Mouse (Mus musculus): ENCODE results near the gene Uqcr11. TPM values are rescaled to one million over a fixed set of nuclear protein-coding genes. Genes with fewer than 3 reads are reported as not detected.

The Uqcr11 gene
- total RNA-seq (2014; fragmentation: Nextera tagmentation) = 382 and 438 TPM in 2 replicates
- total RNA-seq (2017) = 172 and 277 TPM in 2 replicates

DNA sequence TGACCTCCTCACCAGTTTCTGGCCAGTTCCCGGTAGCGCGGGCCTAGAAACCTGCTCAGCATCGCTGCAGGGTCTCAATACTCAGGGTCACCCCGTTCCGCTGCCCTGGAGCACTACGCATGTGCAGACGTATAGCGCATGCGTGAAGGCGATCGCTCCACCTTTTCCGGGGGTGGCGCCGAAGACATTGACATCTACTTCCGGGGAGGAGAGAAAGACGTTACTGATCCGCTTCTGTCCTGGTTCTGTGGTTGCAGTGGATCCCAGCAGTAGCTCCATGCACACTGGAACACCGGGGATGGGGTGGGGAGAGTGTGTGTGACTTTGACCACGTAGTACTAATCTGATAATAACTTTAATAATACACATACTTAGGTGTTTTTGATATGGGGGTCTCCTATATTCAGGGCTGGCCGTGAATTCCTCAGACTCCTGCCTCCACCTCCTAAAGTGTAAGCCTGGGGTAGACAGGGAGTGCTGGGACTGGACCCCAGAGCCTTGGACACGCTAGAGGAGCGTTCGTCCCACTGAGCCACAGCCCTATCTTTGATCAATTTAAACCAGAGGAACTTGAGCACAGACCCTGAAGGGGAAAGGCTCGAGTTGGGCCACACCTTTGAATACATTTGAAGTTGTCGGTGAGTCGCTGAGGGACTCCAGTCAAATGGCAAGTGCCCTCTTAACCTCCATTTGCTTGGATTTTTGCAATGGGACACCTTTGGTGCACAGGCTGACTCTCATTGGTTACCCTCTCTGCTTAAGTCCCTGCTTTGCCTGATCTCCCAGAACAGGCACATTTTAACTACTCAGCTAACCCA, at the start of gene Uqcr11:
Uqcr11 (minus strand) TSS at position 147 of the 818 bp plus-strand sequence.
- peak; percentile 75 for ATAC-seq (replicated peaks; ENCODE audit: poor library complexity, severe bottlenecking)

DNA sequence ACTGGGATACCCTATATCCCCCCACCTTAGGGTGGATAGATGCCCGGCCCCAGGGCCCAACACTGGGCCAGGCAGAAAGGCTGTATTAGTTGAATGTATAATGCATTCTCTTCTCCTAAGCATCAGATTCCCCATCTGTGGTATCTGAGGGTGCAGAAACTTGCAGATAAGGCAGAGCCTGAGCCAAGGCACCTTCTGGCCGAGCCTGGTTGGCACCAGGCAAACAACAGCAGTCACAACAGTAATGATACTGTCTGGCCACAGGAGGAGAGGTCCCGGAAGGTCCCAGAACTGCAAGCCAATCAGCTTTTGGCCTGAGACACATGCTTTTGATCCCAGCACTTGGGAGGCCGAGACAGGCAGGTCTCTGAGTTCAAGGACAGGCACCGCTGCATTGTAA, 49.1 kb upstream of the Uqcr11 start:
- ATAC-seq (replicated peaks; ENCODE audit: poor library complexity, severe bottlenecking) = no peak

DNA sequence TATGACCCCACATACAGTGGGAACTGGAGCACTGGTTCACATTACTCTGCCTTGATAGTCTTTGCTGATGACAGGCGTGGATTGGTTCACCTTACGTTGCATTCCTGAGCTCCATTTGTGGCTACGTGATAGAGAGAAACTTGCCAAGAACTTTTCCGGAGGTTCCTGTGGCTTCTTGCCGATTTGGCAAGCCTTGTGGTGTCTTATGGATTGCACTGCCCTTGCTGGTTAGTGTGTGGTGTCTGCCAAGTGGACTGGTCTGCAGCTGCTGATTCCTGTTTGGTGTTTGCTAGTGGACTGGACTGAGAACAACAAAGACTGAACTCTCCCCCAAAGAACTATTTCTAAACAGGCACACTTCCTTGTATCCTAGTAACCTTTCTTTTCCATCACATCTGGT, 48.2 kb upstream of the Uqcr11 start:
- no peak for ATAC-seq (replicated peaks; ENCODE audit: poor library complexity, severe bottlenecking)

DNA sequence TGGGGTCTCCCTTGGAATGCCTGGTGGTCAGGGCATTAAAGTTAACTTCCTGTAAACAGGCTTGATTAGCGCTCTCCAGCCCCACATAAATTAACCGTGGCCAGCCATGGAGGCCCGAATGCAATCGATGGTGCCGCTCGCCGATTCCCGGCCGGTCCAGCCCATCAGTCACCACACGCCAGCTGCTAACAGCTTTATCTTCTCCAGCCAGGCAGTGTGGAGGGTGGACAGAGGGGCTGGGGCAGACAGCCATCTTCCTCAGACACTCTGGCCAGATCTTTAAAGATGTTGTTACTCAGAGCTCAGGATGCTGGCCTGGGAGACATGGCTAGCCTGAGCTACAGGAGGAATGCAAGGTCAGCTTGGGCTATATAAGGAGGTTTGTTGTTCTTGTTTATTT, 47.0 kb upstream of the Uqcr11 start:
- ATAC-seq (replicated peaks; ENCODE audit: poor library complexity, severe bottlenecking) = no peak

DNA sequence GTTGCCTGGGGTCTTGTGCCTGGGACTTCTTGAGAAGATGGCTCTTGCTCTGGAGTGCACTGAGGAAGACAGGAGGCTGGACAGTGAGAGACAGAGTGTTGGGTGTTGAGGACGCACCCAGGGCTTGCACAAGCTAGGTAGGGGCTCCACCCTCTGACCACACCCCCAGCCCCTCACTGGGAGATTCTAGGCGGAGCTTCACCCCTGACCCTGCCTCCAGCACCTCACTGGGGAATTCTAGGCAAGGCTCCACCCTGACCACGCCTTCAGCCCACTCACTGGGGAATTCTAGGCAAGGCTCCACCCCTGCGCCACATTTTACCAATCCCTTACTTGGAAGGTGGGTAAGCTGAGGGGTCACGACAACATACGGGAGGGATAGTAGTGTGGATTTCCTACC, 44.0 kb upstream of the Uqcr11 start:
- ATAC-seq (replicated peaks; ENCODE audit: poor library complexity, severe bottlenecking) = peak; percentile 45; the same call in 1 of the 2 replicates

DNA sequence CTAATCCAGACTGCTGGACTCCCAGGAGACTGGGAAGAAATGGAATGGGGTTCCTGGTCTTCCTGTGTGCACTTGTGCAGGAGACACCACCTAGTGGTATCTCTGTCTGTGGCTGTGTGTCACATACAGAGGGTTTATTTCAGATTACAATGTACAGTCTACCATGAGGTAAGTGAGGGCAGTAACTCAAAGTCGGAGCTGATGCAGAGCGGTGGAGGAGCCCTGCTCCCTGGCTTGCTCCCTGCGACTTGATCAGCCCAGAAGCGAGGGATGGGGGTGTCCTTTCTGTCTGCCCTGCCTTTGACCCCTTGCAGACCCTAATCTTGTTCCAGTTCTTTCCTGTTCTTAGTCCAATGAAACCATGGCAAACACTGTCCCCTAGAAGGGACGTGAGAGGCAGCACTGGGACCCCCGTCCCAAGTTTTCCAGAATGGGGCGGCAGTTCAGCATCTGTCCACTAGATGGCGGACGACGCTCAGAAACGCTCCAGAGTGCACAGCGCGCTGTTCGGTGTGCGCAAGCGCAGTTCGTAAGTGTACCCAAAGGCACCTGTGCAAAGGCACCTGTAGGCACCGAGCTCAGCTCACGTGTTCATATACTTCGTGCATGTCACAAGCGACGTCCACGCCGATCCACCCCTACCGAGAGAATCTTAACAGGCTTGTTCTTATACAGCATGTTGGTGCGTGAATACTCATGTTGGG, 39.4 kb upstream of the Uqcr11 start:
- peak; percentile 64 for ATAC-seq (replicated peaks; ENCODE audit: poor library complexity, severe bottlenecking)

DNA sequence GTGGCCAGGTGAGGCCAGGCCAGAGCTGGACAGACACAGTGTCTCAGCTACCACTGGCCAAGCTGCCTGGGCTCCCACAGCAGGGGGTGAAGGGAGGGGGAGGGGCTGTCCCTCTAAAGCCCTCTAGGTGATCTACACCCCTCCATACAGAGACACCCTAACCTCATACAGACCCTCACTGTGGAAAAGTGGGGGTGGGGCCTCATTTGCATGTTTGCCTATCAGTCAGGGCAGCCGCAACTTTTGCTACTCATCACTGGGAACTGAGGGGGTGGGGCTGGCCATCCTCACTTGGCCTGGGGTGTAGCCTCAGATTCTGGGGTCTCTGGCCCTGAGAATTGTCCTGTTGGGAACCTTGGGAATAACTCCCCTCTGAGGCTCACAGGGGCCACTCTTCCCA, 38.4 kb upstream of the Uqcr11 start:
- no peak for ATAC-seq (replicated peaks; ENCODE audit: poor library complexity, severe bottlenecking)

DNA sequence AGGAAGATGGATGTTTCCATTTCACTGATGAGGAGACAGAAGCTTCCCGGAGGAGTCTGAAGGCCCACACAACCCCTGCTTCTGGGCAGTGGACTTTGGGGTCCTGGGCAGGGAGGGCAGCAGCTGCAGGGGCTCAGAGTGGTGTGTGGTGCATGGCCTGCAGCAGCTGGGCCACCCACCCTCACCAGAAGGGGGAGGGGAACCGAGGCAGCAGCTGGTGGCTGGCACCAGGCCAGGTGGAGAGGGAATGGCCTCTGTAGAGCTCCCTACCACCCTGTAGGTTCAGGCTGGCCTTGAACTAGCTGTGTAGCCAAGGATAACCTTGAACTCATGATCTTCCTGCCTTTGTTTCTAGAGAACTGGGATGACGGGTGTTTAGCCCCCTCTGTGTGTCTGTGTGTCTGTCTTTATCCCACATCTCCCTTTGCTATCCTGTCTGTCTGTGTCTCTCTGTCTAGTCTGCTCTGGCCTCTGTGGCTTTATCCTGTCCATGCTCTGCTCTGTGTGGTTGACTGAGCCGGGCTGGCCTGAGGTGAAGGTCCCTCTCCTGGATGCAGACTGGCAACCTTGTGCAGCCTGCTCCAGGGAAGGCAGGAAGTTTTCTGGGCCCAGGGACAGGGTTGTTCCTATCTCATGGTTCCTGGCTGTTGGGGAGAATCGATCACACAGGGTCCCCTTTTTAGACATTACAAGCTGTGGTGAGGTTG, 37.9 kb upstream of the Uqcr11 start:
- no peak for ATAC-seq (replicated peaks; ENCODE audit: poor library complexity, severe bottlenecking)

DNA sequence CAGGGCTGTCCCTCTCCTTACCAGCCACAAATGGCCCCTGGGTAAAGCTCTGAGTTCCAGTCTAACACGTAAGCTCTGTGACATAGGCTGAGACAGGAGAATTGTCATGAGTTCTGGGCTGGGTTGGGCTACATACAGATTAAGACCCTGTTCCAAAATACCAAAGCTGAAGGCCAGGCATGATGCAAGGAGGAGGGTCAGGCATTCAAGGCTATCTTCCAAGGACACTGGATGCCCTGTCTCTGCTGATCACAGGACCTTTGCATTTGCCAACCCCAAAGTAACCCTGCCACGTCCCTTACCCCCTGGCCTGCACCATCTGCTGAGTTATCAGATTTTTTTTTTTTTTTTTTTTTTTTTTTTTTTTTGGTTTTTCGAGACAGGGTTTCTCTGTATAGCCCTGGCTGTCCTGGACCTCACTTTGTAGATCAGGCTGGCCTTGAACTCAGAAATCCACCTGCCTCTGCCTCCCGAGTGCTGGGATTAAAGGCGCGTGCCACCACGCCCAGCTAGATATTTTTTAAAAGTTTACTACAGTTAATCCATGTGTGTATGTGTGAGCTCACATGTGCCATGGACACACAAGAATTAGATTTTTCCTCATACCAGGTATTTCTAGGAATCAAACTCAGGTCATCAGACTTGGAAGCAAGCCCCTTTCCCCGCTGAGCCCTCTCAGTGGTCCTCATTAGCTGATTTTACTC, 37.1 kb upstream of the Uqcr11 start:
- no peak for ATAC-seq (replicated peaks; ENCODE audit: poor library complexity, severe bottlenecking)

DNA sequence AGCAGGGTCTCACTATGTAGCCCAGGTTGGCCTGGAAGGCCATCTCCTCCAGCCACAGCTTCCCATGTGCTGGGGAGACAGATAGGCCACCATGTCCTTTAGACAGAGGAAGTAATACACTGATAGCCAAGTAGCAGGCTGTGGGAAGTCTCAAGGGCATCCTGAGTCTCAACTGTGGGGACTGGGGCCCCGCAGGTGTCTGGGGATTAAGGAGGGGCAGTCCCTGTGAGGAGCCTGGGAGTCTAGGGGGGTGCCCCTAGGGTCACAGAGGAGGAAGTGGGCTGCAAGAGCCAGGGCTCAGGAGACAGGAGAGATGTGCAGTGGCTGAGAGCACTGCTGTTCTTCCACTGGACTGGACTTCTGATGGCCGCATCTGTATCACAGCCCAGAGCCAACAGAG, 36.4 kb upstream of the Uqcr11 start:
- 0 out of 2 replicates have a peak, but pooled peaks have one; percentile 8 for ATAC-seq (replicated peaks; ENCODE audit: poor library complexity, severe bottlenecking)

DNA sequence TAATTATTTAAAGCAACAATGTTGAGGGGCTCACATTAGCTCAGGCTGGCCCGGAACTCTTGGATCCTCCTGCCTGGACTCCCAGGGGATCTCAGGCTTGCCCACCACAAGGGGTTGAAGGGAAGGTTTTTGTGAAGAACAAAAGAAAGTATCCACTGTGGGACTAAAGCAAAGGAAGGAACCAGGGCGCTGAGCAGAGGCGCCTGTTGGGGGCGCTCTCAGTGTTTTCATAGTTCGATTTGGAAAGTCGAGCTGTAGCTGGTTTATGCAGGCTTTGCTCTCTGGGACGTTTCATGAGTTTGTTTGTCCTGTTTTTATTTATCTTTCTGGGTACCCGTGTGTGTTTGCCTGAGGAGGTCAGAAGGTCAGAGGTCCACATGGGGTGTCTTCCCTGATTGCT, 35.0 kb upstream of the Uqcr11 start:
- no peak for ATAC-seq (replicated peaks; ENCODE audit: poor library complexity, severe bottlenecking)

DNA sequence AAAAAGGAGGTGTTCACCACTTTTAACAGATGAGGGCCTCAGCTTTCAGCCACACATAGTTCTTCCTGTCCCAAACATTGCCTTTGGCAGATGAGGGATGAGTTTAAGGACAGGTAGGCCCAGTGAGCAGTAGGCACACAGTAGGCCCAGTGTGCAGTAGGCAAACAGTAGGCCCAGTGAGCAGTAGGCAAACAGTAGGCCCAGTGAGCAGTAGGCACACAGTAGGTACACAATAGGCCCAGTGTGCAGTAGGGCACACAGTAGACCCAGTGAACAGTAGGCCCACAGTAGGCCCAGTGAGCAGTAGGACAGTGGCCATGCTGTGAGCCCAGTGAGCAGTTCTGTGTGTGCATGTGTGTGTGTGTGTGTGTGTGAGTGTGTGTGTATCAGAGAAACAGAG, 33.4 kb upstream of the Uqcr11 start:
- ATAC-seq (replicated peaks; ENCODE audit: poor library complexity, severe bottlenecking) = no peak

DNA sequence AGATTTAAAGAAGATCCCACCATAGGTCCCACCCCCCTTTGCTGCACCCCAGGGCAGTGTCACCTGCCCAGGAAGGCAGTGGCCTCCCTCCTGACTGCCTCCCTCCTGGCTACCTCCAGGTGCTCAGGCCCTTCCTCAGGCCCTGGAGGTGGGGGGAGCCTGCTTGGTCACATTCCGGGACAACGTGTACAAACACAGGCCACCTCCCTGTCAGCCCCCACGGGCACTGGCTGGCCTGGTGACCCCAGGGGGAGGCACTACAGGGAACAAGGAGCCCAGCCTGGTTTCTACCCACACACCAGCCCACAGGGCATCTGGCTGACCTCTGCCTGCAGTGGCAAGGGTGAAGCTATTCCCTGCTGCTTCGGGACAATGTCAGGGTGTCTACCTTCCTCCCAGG, 31.3 kb upstream of the Uqcr11 start:
- ATAC-seq (replicated peaks; ENCODE audit: poor library complexity, severe bottlenecking) = no peak

DNA sequence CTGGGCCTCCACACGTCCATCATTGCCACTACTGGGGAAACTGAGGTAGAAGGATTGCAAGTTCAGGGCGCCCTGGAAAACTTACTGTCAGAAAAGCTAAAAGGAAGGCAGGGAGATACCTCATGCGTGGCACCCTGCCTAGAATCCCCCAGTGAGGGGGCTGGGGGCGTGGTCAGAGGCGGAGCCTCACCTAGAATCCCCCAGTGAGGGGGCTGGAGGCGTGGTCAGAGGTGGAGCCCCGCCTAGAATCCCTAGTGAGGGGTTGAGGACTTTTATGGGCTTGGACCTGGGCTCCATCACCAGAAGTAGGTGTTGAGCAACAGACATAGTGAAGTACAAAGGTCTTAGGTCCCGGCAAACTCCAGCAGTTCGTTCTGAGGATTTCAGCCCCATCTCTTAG, 29.6 kb upstream of the Uqcr11 start:
- no peak for ATAC-seq (replicated peaks; ENCODE audit: poor library complexity, severe bottlenecking)

DNA sequence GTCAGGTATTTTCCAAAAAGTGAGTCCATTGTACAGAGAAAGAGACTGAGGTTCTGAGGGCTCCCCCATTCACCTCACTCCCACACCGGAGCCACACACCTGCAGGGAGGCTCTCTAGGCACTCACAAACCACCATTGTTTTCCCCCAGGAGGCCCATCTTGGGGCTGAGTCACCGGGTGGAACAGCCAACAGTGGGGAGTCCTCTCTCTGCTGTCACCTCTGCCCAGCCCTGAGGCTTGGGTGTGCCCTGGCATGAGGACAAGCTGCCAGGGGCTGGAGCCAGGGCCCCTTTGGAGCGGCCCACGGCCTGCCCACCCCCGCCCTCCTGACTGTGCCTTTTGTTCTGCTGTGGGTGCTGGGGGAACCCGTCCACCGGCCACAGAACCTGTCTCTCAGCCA, 29.1 kb upstream of the Uqcr11 start:
- no peak for ATAC-seq (replicated peaks; ENCODE audit: poor library complexity, severe bottlenecking)

DNA sequence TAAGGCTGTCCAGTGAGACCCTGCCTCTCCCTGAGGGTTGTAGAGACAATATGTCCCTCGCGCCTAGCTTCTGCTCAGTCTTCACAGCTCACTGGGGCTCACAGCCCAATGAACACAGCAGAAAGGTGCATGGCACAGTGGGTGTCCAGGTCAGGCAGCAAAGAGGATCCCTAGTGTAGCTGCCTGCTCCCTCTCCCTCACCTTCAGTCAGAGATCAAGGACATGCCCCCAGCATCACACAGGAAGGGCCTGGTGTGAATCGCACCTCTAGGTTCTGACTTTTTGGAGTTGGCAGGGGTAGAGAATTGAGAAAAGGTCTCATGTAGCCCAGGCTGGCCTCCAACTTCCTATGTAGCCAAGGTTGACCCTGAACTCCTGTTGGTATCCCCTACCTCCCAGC, 28.2 kb upstream of the Uqcr11 start:
- ATAC-seq (replicated peaks; ENCODE audit: poor library complexity, severe bottlenecking) = no peak

DNA sequence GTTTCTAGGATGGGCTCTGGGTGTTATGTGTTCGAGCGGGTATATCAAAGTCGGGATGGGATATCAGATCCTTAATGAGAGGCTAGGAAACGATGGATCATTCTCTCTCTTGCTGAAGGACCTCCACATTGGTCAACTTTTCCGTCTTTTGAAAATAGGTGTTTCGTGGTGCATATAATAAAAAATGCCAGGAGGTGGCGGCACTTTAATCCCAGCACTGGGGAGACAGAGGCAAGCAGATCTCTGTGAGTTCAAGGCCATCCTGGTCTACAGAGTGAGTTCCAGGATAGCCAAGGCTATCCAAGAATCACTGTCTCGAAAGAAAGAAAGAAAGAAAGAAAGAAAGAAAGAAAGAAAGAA, 27.6 kb upstream of the Uqcr11 start:
- ATAC-seq (replicated peaks; ENCODE audit: poor library complexity, severe bottlenecking) = peak; percentile 15; the same call in 1 of the 2 replicates

DNA sequence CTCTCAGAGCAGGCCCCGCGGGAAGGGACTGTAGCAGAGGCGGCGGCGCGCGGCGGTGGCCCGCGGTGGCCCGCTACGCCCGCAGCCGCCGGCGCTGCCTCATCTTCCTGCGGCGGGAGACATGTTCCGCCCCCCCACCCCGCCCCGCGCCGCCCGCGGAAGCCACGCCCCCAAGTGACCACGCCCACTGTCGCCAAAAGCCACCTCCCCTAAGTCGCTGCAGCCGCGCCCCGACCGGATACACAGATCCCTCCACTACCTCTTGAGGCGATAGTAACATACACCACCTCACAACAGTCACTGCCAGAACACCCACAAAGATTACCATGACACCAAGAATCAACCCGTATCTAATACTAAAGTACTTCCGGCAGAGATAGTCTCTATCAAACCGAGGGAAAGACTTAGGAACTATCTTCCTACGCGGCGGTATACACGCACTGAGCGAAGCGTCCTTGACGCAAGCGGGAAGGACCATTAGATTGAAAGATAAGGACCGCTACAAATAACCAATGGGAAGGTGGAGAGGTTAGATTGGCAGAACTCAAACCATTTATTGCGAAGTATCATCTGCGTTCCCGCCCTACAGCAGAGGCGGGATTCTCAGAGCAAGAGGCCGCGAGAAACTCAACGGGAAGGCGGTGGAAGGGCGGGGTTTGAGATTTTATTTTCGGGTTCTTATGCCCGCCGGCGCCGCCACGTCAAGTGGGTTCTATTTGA, 27.0 kb upstream of the Uqcr11 start, which contains the start of gene Tcf3:
Tcf3 (minus strand) TSS at position 135 of the 720 bp plus-strand sequence.
- peak; percentile 89 for ATAC-seq (replicated peaks; ENCODE audit: poor library complexity, severe bottlenecking)

DNA sequence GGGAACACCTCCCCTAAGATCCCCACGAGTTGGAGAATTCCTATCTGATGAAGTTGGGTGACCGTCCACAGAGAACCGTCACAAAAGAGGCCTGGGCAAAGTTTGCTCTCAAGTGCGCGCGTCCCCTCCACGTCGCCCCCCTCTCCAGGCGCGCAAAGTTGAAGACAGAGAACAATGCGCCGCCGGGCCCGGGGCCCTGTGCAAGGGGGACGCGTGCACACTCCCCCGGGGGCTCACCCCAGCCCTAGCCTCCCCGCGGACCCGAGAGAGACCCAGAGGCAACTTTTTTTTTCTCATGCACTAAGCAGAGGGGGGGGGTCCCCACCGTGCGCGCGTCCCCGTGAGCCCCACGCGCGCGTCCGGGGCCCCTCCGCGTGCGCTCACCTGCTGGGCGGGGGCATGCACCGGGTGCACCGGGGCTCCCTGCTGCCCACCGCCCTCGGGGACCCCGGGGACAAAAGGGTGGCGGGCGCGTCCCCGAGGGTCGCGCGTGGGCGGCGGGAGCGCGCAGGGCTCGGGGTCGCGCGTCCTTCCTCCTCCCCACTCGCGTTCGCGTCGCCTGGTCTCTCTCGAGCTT, 26.4 kb upstream of the Uqcr11 start:
- ATAC-seq (replicated peaks; ENCODE audit: poor library complexity, severe bottlenecking) = no peak
